Mouse (Mus musculus) limb, embryonic 13.5 days (tissue): ENCODE measurements around the gene Zfand3. TPM values are rescaled to one million over a fixed set of nuclear protein-coding genes. Genes with fewer than 3 reads are reported as not detected.

Source experiments
- ATAC-seq: fragments of 200-750 bp; cut with Nextera tagmentation; 2 replicates; pipeline ENCODE4 v1.8.0; 2017; ENCODE audit warnings: low read depth, moderate number of reproducible peaks, moderate TSS enrichment; ENCODE audit not compliant: low FRiP score
- H3K27ac ChIP-seq: fragments of 300-500 bp; sonication (generic); 2 replicates; pipeline ENCODE4 v1.5.1; 2015; ENCODE audit warnings: inconsistent platforms, mild to moderate bottlenecking, moderate library complexity
- H3K27me3 ChIP-seq: fragments of 300-500 bp; sonication (generic); 2 replicates; pipeline ENCODE4 v1.6.1; 2015; ENCODE audit warnings: mild to moderate bottlenecking, inconsistent platforms
- H3K36me3 ChIP-seq: fragments of 300-500 bp; sonication (generic); 2 replicates; pipeline ENCODE4 v1.6.1; 2015; ENCODE audit warnings: inconsistent platforms, mild to moderate bottlenecking, moderate library complexity
- H3K4me1 ChIP-seq: fragments of 300-500 bp; sonication (generic); 2 replicates; pipeline ENCODE4 v1.6.1; 2015; ENCODE audit warnings: inconsistent platforms
- H3K4me2 ChIP-seq: fragments of 300-500 bp; sonication (generic); replicated peaks from 2 replicates; pipeline ENCODE4 v1.6.1; 2015; ENCODE audit warnings: inconsistent platforms, mild to moderate bottlenecking, moderate library complexity
- H3K4me3 ChIP-seq: fragments of 300-500 bp; sonication (generic); 2 replicates; pipeline ENCODE4 v1.5.1; 2015; ENCODE audit warnings: moderate library complexity, mild to moderate bottlenecking, inconsistent platforms
- H3K9ac ChIP-seq: fragments of 300-500 bp; sonication (generic); 2 replicates; pipeline ENCODE4 v1.6.1; 2015; ENCODE audit warnings: mild to moderate bottlenecking, inconsistent platforms
- H3K9me3 ChIP-seq: fragments of 300-500 bp; sonication (generic); 2 replicates; pipeline ENCODE4 v1.6.1; 2016; ENCODE audit warnings: inconsistent platforms
- WGBS: fragments of 180-500 bp; shearing (Covaris S2); methylation state at CpG from one replicate; pipeline ENCODE4 v1.1.7; 2015; 5-methylcytosine and 5-hydroxymethylcytosine counted together
- polyA plus RNA-seq: library from polyadenylated mRNA; unstranded; fragments of >200 nt; fragmentation: Nextera tagmentation; extraction: Ambion mirVana; gene quantifications from 2 replicates; pipeline ENCODE4 v1.2.1, GENCODE M21; 2015

Gene Zfand3
- polyA plus RNA-seq, 1 experiment from 2014 or later: 63.0 TPM

DNA sequence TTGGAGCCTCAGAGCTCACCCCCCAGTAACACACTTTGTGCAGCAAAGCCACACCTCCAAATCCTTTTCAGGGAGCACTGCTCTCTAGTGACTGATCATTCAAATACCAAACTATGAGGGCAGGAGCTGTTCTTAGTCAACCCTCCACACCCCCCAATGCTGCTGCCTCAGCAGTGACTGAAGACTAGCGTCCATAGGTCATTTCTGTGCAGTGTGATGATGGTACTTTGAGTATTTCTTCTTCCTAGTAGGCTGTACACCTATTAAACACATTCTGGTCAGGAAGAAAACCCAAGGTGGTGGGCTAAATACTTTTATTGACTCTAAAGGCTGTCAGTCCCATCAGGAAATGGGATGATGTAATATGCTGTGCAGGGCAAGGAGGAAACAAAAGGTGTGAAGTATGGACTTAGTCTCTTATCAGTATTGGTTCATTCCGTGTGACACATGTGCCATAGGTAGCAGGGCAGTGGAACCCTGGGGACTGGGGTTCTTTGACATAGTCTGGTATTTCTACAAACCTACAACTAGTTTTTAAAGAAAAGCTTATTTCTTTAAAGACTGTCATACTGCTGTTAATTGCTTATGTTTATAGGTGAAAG lies 88.7 kb downstream of the Zfand3 start:
- Histone ChIP-seq H3K9me3 (peaks cover 8% of the 10 kb centered on the region), H3K27ac (no peak overlapping the region), H3K36me3 (peaks cover 20% of the 10 kb centered on the region; the same call in 1 of the 2 replicates), H3K9ac (no peak overlapping the region), H3K27me3 (no peaks in the 10 kb centered on the region), H3K4me3 (no peak overlapping the region), H3K4me2 (no peak overlapping the region), H3K4me1 (peaks cover 5% of the 10 kb centered on the region; the same call in 1 of the 2 replicates)
- no peak for ATAC-seq
- WGBS: 93% methylated on average over 2 of the region's 2 CpGs

DNA sequence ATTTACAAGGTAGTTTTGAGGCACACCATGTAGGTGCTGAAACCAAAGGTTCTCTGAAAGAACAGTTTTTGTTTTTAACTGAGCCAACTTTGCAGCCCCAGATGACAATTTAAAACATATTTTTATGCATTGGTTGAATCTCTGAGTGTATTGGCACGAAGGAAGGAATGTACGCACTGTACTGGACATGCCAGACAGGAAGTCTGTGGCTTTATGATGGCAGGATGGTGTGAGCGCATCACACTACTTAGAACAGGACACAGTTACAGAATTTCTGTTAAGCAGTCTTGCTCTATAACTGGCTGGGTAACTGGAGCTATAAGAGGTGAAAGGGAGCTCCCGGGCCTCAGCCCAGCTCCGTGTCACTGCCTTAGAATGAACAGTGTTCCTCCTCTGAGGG lies 92.6 kb downstream of the Zfand3 start:
- H3K9me3 ChIP-seq: peaks cover 8% of the 10 kb centered on the region
- WGBS: 83% methylated on average over 5 of the region's 5 CpGs
- no peak overlapping the region for H3K4me3 ChIP-seq
- H3K4me2 ChIP-seq: no peak overlapping the region
- no peak overlapping the region for H3K9ac ChIP-seq
- H3K36me3 ChIP-seq: peaks cover 20% of the 10 kb centered on the region; the same call in 1 of the 2 replicates
- H3K27ac ChIP-seq: no peak overlapping the region
- peaks cover 34% of the 10 kb centered on the region for H3K4me1 ChIP-seq
- ATAC-seq: no peak
- no peaks in the 10 kb centered on the region for H3K27me3 ChIP-seq

DNA sequence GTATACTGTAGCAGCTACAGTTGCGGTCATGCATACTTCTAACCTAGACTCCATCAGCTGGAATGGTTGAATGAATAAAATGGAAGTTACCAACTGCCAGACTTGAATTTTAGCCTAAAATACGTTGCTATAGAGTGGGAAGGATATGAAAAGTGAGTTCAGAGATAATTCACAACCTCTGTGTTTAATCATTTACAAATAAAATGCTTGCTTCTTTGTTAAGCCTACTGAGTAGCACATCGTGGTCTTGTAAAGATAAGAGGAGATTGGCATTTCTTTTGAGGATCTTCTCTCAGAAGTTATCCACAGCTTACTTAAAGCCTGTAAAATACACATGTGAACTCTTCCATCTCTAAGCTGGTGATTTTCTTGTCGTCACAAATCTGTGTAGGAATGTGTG lies 93.1 kb downstream of the Zfand3 start:
- H3K4me2 ChIP-seq: no peak overlapping the region
- WGBS: 79% methylated on average over 4 of the region's 4 CpGs
- H3K27ac ChIP-seq: no peak overlapping the region
- no peaks in the 10 kb centered on the region for H3K27me3 ChIP-seq
- peaks cover 8% of the 10 kb centered on the region for H3K9me3 ChIP-seq
- no peak overlapping the region for H3K9ac ChIP-seq
- H3K36me3 ChIP-seq: peaks cover 20% of the 10 kb centered on the region; the same call in 1 of the 2 replicates
- H3K4me1 ChIP-seq: peaks cover 35% of the 10 kb centered on the region
- no peak for ATAC-seq
- H3K4me3 ChIP-seq: no peak overlapping the region

DNA sequence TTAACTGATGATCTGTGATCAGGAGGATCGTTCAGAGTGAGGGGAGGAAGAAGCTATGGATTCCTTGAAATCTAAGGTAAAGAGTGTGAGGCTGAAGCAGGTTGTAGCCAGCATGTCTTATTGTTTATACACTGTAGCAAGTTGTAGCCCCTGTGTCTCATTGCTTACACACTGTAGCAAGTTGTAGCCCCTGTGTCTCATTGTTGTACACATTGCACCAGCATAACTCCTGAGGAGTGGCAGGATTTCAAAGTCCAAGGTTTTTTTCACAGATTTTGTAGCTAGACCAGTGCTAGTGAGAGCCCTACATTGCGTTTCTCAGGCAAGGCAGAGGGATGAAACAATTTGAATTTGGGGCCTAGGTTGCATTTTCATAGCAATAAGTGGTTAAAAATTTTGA lies 95.1 kb downstream of the Zfand3 start:
- no peak for ATAC-seq
- 62% methylated on average over 2 of the region's 2 CpGs for WGBS
- no peak overlapping the region for H3K4me3 ChIP-seq
- no peak overlapping the region for H3K4me2 ChIP-seq
- no peaks in the 10 kb centered on the region for H3K27me3 ChIP-seq
- H3K9me3 ChIP-seq: peaks cover 8% of the 10 kb centered on the region
- H3K27ac ChIP-seq: no peak overlapping the region
- peaks cover 40% of the 10 kb centered on the region for H3K4me1 ChIP-seq
- H3K36me3 ChIP-seq: peaks cover 6% of the 10 kb centered on the region; the same call in 1 of the 2 replicates
- no peak overlapping the region for H3K9ac ChIP-seq

DNA sequence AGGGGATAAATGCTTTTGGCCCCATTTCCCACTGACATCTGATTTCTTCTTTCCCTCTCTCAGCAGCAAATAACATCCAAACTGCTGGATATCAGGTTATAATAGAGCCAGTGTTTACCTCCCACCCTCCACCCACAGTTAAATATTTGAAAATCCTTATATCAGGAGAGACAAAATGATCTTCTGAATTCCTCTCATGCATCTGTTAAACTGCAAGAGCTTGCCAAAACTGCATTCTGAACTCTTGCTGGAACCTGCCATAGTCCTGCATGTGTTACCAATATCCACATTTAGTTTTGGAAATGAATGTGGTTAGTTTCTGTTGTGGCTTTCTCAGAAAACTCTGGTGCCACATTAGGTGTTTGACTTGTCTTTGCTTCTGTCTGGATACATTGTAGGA lies 97.3 kb downstream of the Zfand3 start:
- peaks cover 40% of the 10 kb centered on the region for H3K4me1 ChIP-seq
- H3K4me3 ChIP-seq: no peak overlapping the region
- no peaks in the 10 kb centered on the region for H3K27me3 ChIP-seq
- H3K9me3 ChIP-seq: no peaks in the 10 kb centered on the region
- H3K4me2 ChIP-seq: no peak overlapping the region
- H3K9ac ChIP-seq: no peak overlapping the region
- H3K36me3 ChIP-seq: no peaks in the 10 kb centered on the region
- ATAC-seq: no peak
- H3K27ac ChIP-seq: no peak overlapping the region; the same call in 1 of the 2 replicates

DNA sequence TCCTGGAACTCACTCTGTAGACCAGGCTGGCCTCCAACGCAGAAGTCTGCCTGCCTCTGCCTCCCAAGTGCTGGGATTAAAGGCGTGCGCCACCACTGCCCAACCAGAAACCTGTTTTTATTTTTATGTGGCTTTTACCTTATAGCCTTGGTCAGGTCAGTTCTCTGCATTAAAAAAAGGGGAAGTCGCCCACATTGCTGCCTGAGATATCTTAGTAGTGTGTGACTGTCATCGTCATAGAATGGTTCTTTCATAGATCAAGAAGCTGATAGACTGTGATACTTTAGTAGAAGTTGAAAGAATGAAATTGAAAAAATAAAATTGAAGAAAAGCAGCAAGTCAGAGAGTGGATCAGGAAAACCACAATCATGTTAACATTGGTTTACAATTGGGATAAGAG lies 98.5 kb downstream of the Zfand3 start:
- no peaks in the 10 kb centered on the region for H3K9me3 ChIP-seq
- H3K4me1 ChIP-seq: peaks cover 35% of the 10 kb centered on the region
- H3K9ac ChIP-seq: no peak overlapping the region
- no peak overlapping the region for H3K4me2 ChIP-seq
- no peaks in the 10 kb centered on the region for H3K27me3 ChIP-seq
- H3K27ac ChIP-seq: no peak overlapping the region
- no peak overlapping the region for H3K4me3 ChIP-seq
- no peak for ATAC-seq
- peaks cover 3% of the 10 kb centered on the region; the same call in 1 of the 2 replicates for H3K36me3 ChIP-seq
- 95% methylated on average over 5 of the region's 5 CpGs for WGBS

DNA sequence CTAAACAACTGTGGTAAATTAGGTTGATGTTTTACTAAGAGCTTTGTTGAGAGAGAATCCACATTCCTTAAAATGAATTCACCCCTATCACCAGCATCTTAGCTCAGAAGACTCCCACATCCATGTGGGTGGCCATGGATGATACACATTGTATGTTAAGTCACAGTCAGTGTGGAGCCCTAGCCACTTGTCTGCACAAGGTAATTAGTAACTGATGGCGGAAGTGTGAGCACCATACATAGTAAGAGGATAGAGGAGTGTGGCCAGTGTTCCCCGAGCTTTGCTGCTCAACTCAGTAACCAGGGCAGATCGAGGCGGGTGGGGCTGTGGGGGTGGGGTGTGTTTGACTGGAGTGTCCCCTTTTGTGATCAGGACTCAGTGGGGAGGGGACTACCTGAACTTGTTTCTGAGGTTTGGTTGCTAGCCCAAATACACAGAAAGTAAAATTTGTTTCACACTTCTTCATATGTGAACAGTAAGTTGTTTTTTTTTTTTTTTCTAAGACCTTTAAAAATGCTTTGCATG lies 99.2 kb downstream of the Zfand3 start:
- Histone ChIP-seq H3K27me3 (no peaks in the 10 kb centered on the region), H3K4me1 (peaks cover 35% of the 10 kb centered on the region), H3K36me3 (peaks cover 6% of the 10 kb centered on the region), H3K27ac (no peak overlapping the region), H3K9ac (no peak overlapping the region), H3K9me3 (no peaks in the 10 kb centered on the region), H3K4me2 (no peak overlapping the region), H3K4me3 (no peak overlapping the region)
- no peak for ATAC-seq
- 76% methylated on average over 4 of the region's 4 CpGs for WGBS

DNA sequence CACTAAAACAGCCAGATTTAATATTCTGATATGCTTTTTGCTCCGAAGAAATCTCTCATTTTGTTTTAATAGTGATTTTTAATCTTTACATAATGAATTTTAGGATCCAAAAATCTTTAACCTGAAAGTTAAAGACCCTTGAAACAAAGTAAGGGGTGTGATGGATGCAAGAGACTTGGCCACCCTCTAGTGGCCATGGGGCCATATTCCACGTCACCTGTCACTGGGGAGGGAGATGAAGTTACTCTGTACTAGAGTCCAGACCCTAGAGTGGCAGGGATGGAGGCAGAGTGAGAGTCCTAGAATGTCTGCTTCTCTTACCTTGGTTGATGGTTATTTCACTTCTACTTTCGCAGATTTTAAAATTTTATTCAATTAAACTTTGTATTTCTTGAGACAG lies 100.8 kb downstream of the Zfand3 start:
- WGBS: 89% methylated on average over 3 of the region's 3 CpGs
- Histone ChIP-seq H3K4me2 (no peak overlapping the region), H3K27ac (no peak overlapping the region), H3K4me3 (no peak overlapping the region), H3K27me3 (no peaks in the 10 kb centered on the region), H3K36me3 (peaks cover 7% of the 10 kb centered on the region), H3K9me3 (no peaks in the 10 kb centered on the region), H3K9ac (no peak overlapping the region), H3K4me1 (peaks cover 24% of the 10 kb centered on the region)
- ATAC-seq: no peak

DNA sequence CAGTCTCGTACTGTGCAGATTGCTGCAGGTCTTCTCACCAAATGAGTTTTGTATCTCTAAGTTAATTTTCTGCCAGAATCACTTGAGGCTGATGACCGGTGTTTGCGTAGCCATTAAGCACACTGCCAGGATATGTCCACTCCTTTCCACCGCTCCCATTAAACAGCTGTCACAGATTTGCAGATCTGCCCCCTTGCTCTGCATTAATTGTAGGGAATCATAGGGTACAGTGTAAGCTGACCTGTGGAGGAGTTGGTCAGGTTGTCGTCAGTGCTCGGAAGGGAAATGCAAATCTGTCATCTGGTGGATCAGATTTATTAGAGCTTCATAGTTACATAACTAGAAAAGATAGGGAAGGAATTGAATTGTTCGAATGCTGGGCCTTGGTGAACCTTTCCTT lies 106.1 kb downstream of the Zfand3 start:
- no peak for ATAC-seq
- 74% methylated on average over 7 of the region's 7 CpGs for WGBS
- Histone ChIP-seq H3K27ac (no peak overlapping the region), H3K4me1 (no peaks in the 10 kb centered on the region; the same call in 1 of the 2 replicates), H3K36me3 (peaks cover 12% of the 10 kb centered on the region), H3K9me3 (no peaks in the 10 kb centered on the region), H3K4me2 (no peak overlapping the region), H3K4me3 (no peak overlapping the region), H3K9ac (no peak overlapping the region), H3K27me3 (no peaks in the 10 kb centered on the region)

DNA sequence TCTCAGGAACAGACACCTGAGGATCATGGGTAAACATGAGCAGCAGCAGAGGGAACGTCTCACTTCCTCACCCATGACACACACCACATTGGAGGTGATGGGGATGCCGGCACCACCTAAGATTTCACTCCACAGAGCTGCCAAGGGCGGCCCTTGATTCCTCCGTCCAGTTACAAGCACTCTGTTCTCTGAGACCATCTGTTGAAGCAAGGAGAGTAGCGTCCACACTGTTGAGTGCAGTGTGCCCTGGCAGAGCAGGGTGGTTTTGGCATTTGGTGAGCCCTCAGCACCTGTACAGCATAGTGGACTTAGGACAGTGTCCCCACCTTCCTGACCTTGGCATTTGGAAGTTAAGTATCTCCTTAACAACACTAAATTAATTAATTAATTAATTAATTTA lies 107.0 kb downstream of the Zfand3 start:
- H3K9ac ChIP-seq: no peak overlapping the region
- WGBS: 83% methylated on average over 5 of the region's 5 CpGs
- H3K36me3 ChIP-seq: peaks cover 14% of the 10 kb centered on the region
- H3K4me3 ChIP-seq: no peak overlapping the region
- H3K27ac ChIP-seq: no peak overlapping the region
- no peaks in the 10 kb centered on the region for H3K27me3 ChIP-seq
- H3K9me3 ChIP-seq: no peaks in the 10 kb centered on the region
- no peak for ATAC-seq
- peaks cover 3% of the 10 kb centered on the region for H3K4me1 ChIP-seq
- H3K4me2 ChIP-seq: no peak overlapping the region

DNA sequence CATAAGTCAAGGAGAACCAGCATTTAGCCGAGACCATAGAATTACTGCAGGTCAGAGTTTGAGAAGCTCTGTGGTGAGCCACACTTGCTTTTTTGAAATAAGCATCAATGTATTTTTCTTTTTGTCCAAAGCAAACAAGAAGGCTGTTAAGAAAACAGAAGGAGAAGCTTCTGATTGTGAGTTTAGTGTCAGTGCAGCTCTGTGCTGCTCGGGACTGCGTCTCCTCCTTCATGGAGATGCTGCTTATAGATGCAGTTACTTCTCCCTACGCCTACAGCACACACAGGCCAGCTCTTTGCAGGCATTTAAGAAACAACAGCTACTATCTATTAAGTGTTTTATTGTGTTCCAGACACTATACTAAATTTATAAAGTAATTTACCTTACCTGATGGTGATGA lies 107.5 kb downstream of the Zfand3 start:
- no peak for ATAC-seq
- no peak overlapping the region for H3K27ac ChIP-seq
- peaks cover 8% of the 10 kb centered on the region for H3K4me1 ChIP-seq
- WGBS: 90% methylated on average over 4 of the region's 4 CpGs
- H3K36me3 ChIP-seq: peaks cover 14% of the 10 kb centered on the region
- H3K9ac ChIP-seq: no peak overlapping the region
- no peaks in the 10 kb centered on the region for H3K9me3 ChIP-seq
- no peak overlapping the region for H3K4me2 ChIP-seq
- no peaks in the 10 kb centered on the region for H3K27me3 ChIP-seq
- no peak overlapping the region for H3K4me3 ChIP-seq

DNA sequence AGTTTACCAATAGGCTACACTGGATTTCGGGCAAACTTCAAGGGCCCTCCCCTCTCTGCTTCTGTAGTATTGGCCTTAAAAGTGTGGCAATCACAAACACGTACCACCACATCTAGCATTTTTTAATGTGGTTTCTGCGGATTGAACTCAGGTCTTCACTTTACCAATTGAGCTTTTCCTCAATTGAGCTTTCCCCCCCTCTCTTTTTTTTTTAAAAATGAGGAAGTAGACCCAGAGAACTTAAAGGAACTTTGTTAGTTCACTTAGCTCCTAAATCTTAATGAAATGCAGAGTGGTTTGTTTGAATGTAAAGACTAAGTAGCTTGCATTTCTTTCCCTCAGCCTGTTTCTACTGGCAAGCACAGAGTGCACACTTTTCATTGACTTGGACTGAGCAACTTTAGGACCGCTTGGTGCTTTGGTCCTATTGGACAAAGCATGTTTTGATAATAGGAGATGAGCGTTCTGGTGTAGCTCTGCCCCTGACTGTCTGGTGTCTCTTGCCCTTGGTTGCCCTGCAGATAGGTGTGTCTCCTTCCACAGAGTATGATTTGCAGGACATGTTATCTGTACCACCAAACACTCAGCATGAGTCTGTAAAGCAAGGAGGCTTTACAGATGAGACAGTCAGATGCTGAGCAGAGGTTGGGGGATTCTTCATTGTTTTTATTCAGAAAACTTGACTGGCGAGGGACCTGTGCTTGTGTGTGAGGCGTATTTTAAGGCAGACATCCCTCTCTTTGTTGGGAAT lies 108.2 kb downstream of the Zfand3 start:
- H3K4me1 ChIP-seq: peaks cover 10% of the 10 kb centered on the region
- H3K9ac ChIP-seq: no peak overlapping the region
- no peak overlapping the region for H3K4me3 ChIP-seq
- no peaks in the 10 kb centered on the region for H3K9me3 ChIP-seq
- H3K27me3 ChIP-seq: no peaks in the 10 kb centered on the region
- H3K27ac ChIP-seq: no peak overlapping the region
- ATAC-seq: no peak
- WGBS: 86% methylated on average over 7 of the region's 7 CpGs
- H3K36me3 ChIP-seq: peaks cover 13% of the 10 kb centered on the region
- no peak overlapping the region for H3K4me2 ChIP-seq
